Mouse (Mus musculus) ES-E14 (cell line): Measurements from ENCODE around the gene Olfr895. TPM values are rescaled to one million over a fixed set of nuclear protein-coding genes. Genes with fewer than 3 reads are reported as not detected.

ENCODE experiments used
- DNase-seq: peaks from one replicate; pipeline ENCODE4 v3.0.0-alpha.2; 2013; ENCODE audit warnings: low read depth, low spot score
- H3K27ac ChIP-seq: 2 replicates; pipeline ENCODE4 v1.5.1; 2012; ENCODE audit warnings: low read depth, mild to moderate bottlenecking, low read length, moderate library complexity, mixed read lengths; ENCODE audit not compliant: poor library complexity, insufficient read depth, severe bottlenecking
- H3K36me3 ChIP-seq: 2 replicates; pipeline ENCODE4 v1.6.1; 2012; ENCODE audit warnings: mild to moderate bottlenecking, low read length, moderate library complexity, mixed read lengths; ENCODE audit not compliant: control insufficient read depth, poor library complexity, insufficient read depth, severe bottlenecking
- H3K4me1 ChIP-seq, 2 experiments: fragments of 150-350 bp in 1 of 2; sonication (generic) in 1 of 2; 2 replicates each; pipeline ENCODE4 v1.6.1; 2012; ENCODE audit warnings: low read length in 2 of 2, mild to moderate bottlenecking in 1 of 2, mixed read lengths in 1 of 2; ENCODE audit not compliant: control insufficient read depth in 2 of 2, insufficient read depth in 2 of 2, poor library complexity in 1 of 2
- H3K4me3 ChIP-seq, 2 experiments: fragments of 150-350 bp in 1 of 2; sonication (generic) in 1 of 2; 2 replicates each; pipeline ENCODE4 v1.5.1; 2012; ENCODE audit warnings: low read length in 2 of 2, low read depth in 1 of 2, mild to moderate bottlenecking in 1 of 2, mixed read lengths in 1 of 2; ENCODE audit not compliant: insufficient read depth in 1 of 2, poor library complexity in 1 of 2, severe bottlenecking in 1 of 2
- H3K9ac ChIP-seq: 2 replicates; pipeline ENCODE4 v1.6.1; 2012; ENCODE audit warnings: low read depth, mild to moderate bottlenecking, low read length, mixed read lengths; ENCODE audit not compliant: poor library complexity, insufficient read depth, severe bottlenecking
- H3K9me3 ChIP-seq: fragments of 150-350 bp; sonication (generic); 2 replicates; pipeline ENCODE4 v1.6.1; 2012; ENCODE audit warnings: low read depth, mild to moderate bottlenecking, low read length; ENCODE audit not compliant: control insufficient read depth, insufficient read depth
- CHD2 ChIP-seq: IDR thresholded peaks from 2 replicates; pipeline ENCODE4 v1.6.1; 2014; ENCODE audit warnings: mild to moderate bottlenecking, low read depth, low read length, inconsistent platforms
- HCFC1 ChIP-seq: IDR thresholded peaks from 2 replicates; pipeline ENCODE4 v1.6.1; 2012; ENCODE audit warnings: low read length, inconsistent platforms, borderline replicate concordance; ENCODE audit not compliant: insufficient read depth
- MAFK ChIP-seq: IDR thresholded peaks from 2 replicates; pipeline ENCODE4 v1.6.1; 2014; ENCODE audit warnings: mild to moderate bottlenecking, low read depth, low read length, inconsistent platforms; ENCODE audit not compliant: insufficient read depth
- ZC3H11A ChIP-seq: IDR thresholded peaks from 2 replicates; pipeline ENCODE4 v1.6.1; 2012; ENCODE audit warnings: low read depth, mild to moderate bottlenecking, inconsistent platforms, low read length, borderline replicate concordance
- ZNF384 ChIP-seq: IDR thresholded peaks from 2 replicates; pipeline ENCODE4 v1.6.1; 2012; ENCODE audit warnings: low read depth, low read length, inconsistent platforms
- in situ Hi-C, 2 experiments: fragments of 600-800 bp; cut with MboI; formaldehyde crosslinking; loops; one replicate each; pipeline ENCODE4 v1.15.1; 2025; ENCODE audit warnings: low sequenced_read_pairs in 2 of 2, inconsistent platforms in 1 of 2; ENCODE audit not compliant: unreplicated experiment in 2 of 2
- total RNA-seq: library from RNA; depleted of rRNA; stranded (reverse); fragments of 300-350 nt; gene quantifications from 2 replicates; pipeline ENCODE4 v1.2.3, GENCODE M21; 2012; rRNA removed

The Olfr895 gene
- not detected in 2 replicates for total RNA-seq

- DNase-seq: no peak
- H3K9ac ChIP-seq: no peak within 1 kb of the TSS
- no peak within 1 kb of the TSS for H3K27ac ChIP-seq
- in situ Hi-C loops: no loop called here
- H3K9me3 ChIP-seq: no peaks in the 10 kb centered on the region
- H3K36me3 ChIP-seq: no peaks in the 10 kb centered on the region
- no peak within 1 kb of the TSS for H3K4me3 ChIP-seq
- no peaks in the 10 kb centered on the region for H3K4me1 ChIP-seq
- TF ChIP-seq MAFK (no peak), ZNF384 (no peak), HCFC1 (no peak), CHD2 (no peak), ZC3H11A (no peak)
Observed at GRCm38 (mm10) chr9:38267551-38267950, at the start of gene Olfr895. Gene Olfr895, plus strand, starts transcription at chr9:38267851.

GRCm38 (mm10) chr9:38252474-38252873 is 15.2 kb upstream of the Olfr895 start, which contains the start of gene Olfr143:
Gene Olfr143, plus strand, starts transcription at chr9:38252774.
- H3K9ac ChIP-seq: no peak within 1 kb of the TSS
- in situ Hi-C loops: no loop called here
- no peak for TF ChIP-seq ZC3H11A
- TF ChIP-seq CHD2: no peak
- TF ChIP-seq MAFK: no peak
- TF ChIP-seq ZNF384: no peak
- TF ChIP-seq HCFC1: no peak

GRCm38 (mm10) chr9:38290807-38291206 is 23.2 kb downstream of the Olfr895 start, which contains the start of gene Olfr896-ps1:
Gene Olfr896-ps1, plus strand, starts transcription at chr9:38291107.
- H3K9me3 ChIP-seq: no peaks in the 10 kb centered on the region
- no peak within 1 kb of the TSS for H3K4me3 ChIP-seq
- H3K27ac ChIP-seq: no peak within 1 kb of the TSS
- H3K36me3 ChIP-seq: no peaks in the 10 kb centered on the region
- no peak within 1 kb of the TSS for H3K9ac ChIP-seq
- no peak for TF ChIP-seq HCFC1
- TF ChIP-seq ZNF384: no peak
- TF ChIP-seq MAFK: no peak
- TF ChIP-seq ZC3H11A: no peak
- in situ Hi-C loops: no loop called here
- H3K4me1 ChIP-seq: no peaks in the 10 kb centered on the region
- no peak for DNase-seq

More at GRCm38 (mm10) chr9:38252474-38252873, 15.2 kb upstream of the Olfr895 start, which contains the start of gene Olfr143:
- Histone ChIP-seq H3K9me3 (no peaks in the 10 kb centered on the region), H3K36me3 (no peaks in the 10 kb centered on the region), H3K4me3 (no peak within 1 kb of the TSS), H3K27ac (no peak within 1 kb of the TSS), H3K4me1 (no peaks in the 10 kb centered on the region)
- no peak for DNase-seq

Other genes with a start within 250 kb of the Olfr895 start
- gene Olfr883, start 242.0 kb upstream of the Olfr895 start, total RNA-seq: not detected in 2 replicates
- 0.05 TPM in 1 of 2 replicates, not detected in the other for gene Olfr884, start 221.3 kb upstream of the Olfr895 start, total RNA-seq
- not detected in 2 replicates for gene Olfr885, start 206.5 kb upstream of the Olfr895 start, total RNA-seq
- not detected in 2 replicates for gene Olfr887, start 183.8 kb upstream of the Olfr895 start, total RNA-seq
- not detected in 2 replicates for gene Olfr888, start 159.7 kb upstream of the Olfr895 start, total RNA-seq
- 0.27 and 0.48 TPM in 2 replicates for gene Olfr889, start 152.7 kb upstream of the Olfr895 start, total RNA-seq
- not detected in 2 replicates for gene Olfr890, start 125.3 kb upstream of the Olfr895 start, total RNA-seq
- gene Olfr891, start 87.0 kb upstream of the Olfr895 start, total RNA-seq: not detected in 2 replicates
- gene Olfr893, start 59.5 kb upstream of the Olfr895 start, total RNA-seq: not detected in 2 replicates
- gene Olfr894, start 49.8 kb upstream of the Olfr895 start, total RNA-seq: not detected in 2 replicates
- gene Olfr143, start 15.1 kb upstream of the Olfr895 start, total RNA-seq: not detected in 2 replicates
- not detected in 2 replicates for gene Olfr896-ps1, start 23.3 kb downstream of the Olfr895 start, total RNA-seq
- gene Olfr25, start 61.2 kb downstream of the Olfr895 start, total RNA-seq: not detected in 2 replicates
- not detected in 2 replicates for gene Olfr898, start 80.6 kb downstream of the Olfr895 start, total RNA-seq
- not detected in 2 replicates for gene Olfr250, start 99.0 kb downstream of the Olfr895 start, total RNA-seq
- gene Olfr251, start 109.2 kb downstream of the Olfr895 start, total RNA-seq: not detected in 2 replicates
- 0.49 and 0.53 TPM in 2 replicates for gene Olfr147, start 133.8 kb downstream of the Olfr895 start, total RNA-seq
- gene Olfr901, start 161.6 kb downstream of the Olfr895 start, total RNA-seq: 0.26 and 0.58 TPM in 2 replicates
- not detected in 2 replicates for gene Olfr902, start 179.8 kb downstream of the Olfr895 start, total RNA-seq
- not detected in 2 replicates for gene Olfr904, start 195.3 kb downstream of the Olfr895 start, total RNA-seq
- not detected in 2 replicates for gene Olfr905, start 203.3 kb downstream of the Olfr895 start, total RNA-seq
- gene Olfr906, start 219.2 kb downstream of the Olfr895 start, total RNA-seq: not detected in 2 replicates
- not detected in 2 replicates for gene Olfr907, start 227.9 kb downstream of the Olfr895 start, total RNA-seq